Mouse (Mus musculus) limb, embryonic 10.5 days (tissue): Measurements from ENCODE around the gene Actr3b. TPM values are rescaled to one million over a fixed set of nuclear protein-coding genes. Genes with fewer than 3 reads are reported as not detected.

Experiments
- DNase-seq: peaks from one replicate; pipeline ENCODE4 v3.0.0-alpha.2; 2017; ENCODE audit warnings: low spot score
- H3K27ac ChIP-seq: fragments of 300-500 bp; sonication (generic); 2 replicates; pipeline ENCODE4 v1.5.1; 2016; ENCODE audit warnings: mild to moderate bottlenecking
- H3K27me3 ChIP-seq: fragments of 300-500 bp; sonication (generic); 2 replicates; pipeline ENCODE4 v1.6.1; 2016; ENCODE audit warnings: low read depth, mild to moderate bottlenecking; ENCODE audit not compliant: poor library complexity, severe bottlenecking
- H3K36me3 ChIP-seq: fragments of 300-500 bp; sonication (generic); 2 replicates; pipeline ENCODE4 v1.6.1; 2016; ENCODE audit warnings: mild to moderate bottlenecking, moderate library complexity
- H3K4me1 ChIP-seq: fragments of 300-500 bp; sonication (generic); 2 replicates; pipeline ENCODE4 v1.6.1; 2016
- H3K4me3 ChIP-seq: fragments of 300-500 bp; sonication (generic); 2 replicates; pipeline ENCODE4 v1.5.1; 2016; ENCODE audit warnings: mild to moderate bottlenecking, moderate library complexity
- H3K9me3 ChIP-seq: fragments of 300-500 bp; sonication (generic); replicated peaks from 2 replicates; pipeline ENCODE4 v1.6.1; 2016; ENCODE audit warnings: mild to moderate bottlenecking
- WGBS: fragments of 180-500 bp; shearing (Covaris S2); methylation state at CpG from one replicate; pipeline ENCODE4 v1.1.7; 2016; 5-methylcytosine and 5-hydroxymethylcytosine counted together
- polyA plus RNA-seq: library from polyadenylated mRNA; unstranded; fragments of >200 nt; fragmentation: Nextera tagmentation; extraction: Ambion mirVana; gene quantifications from 2 replicates; pipeline ENCODE4 v1.2.1, GENCODE M21; 2016

The Actr3b gene
- polyA plus RNA-seq, 1 experiment from 2014 or later, result 3.4 TPM

DNA sequence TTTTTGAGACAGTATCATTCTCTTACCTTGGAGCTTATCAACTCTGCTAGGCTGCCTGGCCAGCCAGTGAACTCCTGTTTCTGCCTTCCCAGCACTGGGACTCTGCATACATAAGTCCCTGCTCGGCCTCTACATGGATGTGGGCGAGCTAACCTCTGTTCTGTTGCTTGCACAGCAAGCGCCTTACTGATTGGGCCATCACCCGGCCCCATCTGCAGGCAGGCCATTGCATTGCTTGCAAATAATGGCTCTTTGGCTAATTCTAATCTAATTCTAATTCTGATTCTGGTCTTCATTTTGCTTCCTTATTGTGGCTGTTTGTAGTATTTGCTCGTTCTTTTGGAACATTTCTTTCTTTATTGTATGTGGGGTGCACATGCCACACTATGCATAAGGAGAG, 44.8 kb downstream of the Actr3b start:
- 87% methylated on average over 5 of the region's 5 CpGs for WGBS
- H3K4me3 ChIP-seq, result no peak overlapping the region
- H3K9me3 ChIP-seq, result no peaks in the 10 kb centered on the region
- H3K36me3 ChIP-seq, result no peaks in the 10 kb centered on the region
- H3K27me3 ChIP-seq, result no peaks in the 10 kb centered on the region
- H3K27ac ChIP-seq, result no peak overlapping the region
- no peak for DNase-seq
- H3K4me1 ChIP-seq, result 0 out of 2 replicates have a peak, but pooled peaks cover under 1% of the 10 kb centered on the region

DNA sequence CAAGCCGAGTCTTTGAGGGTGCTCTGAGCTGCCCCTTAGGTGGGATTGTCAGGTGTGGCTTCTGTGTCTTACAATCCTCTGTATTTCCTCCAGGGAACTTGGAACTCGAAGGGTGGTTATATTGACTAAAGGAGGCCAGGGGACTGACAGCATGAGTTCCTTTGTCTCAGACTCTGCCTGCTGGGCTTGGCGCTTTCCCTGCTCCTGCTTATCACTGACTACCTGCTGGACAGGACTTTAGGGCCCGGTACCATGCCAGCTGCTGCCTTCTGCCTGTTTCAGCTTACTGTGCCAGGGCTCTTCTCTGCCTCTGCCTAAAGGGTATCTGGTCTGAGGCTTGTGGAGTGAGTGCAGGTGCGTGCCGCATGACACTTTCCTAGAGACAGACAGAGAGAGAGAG, 53.1 kb downstream of the Actr3b start:
- no peak for DNase-seq
- Histone ChIP-seq H3K36me3 (no peaks in the 10 kb centered on the region), H3K9me3 (no peaks in the 10 kb centered on the region), H3K27ac (no peak overlapping the region), H3K4me1 (no peaks in the 10 kb centered on the region), H3K27me3 (no peaks in the 10 kb centered on the region), H3K4me3 (no peak overlapping the region)
- 78% methylated on average over 6 of the region's 6 CpGs for WGBS

DNA sequence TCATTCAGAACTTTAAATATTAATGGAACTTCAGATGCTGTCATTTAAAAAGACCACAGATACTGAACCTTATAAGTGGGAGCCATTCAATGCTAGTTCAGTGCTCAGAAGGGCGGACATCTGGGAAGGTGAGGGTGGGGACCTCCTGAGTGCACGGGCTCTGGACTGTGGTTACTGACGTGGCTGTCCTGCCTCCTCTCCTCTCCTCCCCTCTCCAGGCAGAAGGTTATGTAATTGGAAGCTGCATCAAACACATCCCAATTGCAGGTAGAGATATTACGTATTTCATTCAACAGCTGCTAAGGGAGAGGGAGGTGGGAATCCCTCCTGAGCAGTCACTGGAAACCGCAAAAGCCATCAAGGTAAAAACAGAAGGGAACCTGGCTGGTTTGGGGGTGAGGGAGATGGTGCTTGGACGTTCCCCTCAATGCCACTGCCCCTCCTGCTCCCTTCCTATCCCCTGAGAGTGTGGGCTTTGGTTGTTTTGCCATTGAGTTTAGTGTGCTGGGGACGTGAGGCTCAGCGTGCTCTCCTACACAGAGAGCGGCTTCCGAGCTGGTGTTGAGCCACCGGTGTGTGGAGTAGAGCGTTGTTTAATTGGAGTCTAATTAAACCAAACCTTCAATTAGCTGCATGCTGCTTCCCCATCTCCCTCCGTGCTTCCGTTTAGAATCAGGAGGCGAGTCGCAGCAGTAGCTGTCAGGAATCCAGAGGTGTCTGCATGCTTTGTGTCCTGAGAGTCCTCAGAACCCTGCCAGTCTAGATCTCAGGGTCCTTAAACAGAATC, 69.7 kb downstream of the Actr3b start:
- H3K9me3 ChIP-seq, result no peaks in the 10 kb centered on the region
- WGBS, result 84% methylated on average over 16 of the region's 16 CpGs
- no peaks in the 10 kb centered on the region for H3K27me3 ChIP-seq
- no peak for DNase-seq
- H3K27ac ChIP-seq, result no peak overlapping the region
- no peak overlapping the region for H3K4me3 ChIP-seq
- H3K4me1 ChIP-seq, result no peaks in the 10 kb centered on the region
- no peaks in the 10 kb centered on the region for H3K36me3 ChIP-seq

DNA sequence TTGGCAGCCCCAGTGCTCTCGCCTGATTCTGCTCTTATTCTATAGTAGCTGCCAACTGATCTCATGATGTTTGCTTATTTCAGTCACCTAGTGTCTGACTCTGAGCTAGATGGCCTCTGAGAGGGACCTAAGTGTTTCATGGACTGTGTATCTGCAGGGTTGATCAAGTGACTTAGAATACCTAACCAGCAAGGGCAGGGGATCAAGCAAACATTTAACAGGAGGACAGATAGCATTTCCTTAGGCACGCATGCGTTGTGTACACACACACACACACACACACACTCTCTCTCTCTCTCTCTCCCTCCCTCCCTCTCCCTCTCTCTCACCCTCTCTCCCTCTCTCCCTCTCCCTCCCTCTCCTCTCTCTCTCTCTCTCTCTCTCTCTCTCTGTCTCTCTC, 71.0 kb downstream of the Actr3b start:
- Histone ChIP-seq H3K9me3 (no peaks in the 10 kb centered on the region), H3K4me3 (no peak overlapping the region), H3K27ac (no peak overlapping the region), H3K36me3 (no peaks in the 10 kb centered on the region), H3K27me3 (no peaks in the 10 kb centered on the region), H3K4me1 (no peaks in the 10 kb centered on the region)
- no peak for DNase-seq
- WGBS, result 91% methylated on average over 3 of the region's 3 CpGs

DNA sequence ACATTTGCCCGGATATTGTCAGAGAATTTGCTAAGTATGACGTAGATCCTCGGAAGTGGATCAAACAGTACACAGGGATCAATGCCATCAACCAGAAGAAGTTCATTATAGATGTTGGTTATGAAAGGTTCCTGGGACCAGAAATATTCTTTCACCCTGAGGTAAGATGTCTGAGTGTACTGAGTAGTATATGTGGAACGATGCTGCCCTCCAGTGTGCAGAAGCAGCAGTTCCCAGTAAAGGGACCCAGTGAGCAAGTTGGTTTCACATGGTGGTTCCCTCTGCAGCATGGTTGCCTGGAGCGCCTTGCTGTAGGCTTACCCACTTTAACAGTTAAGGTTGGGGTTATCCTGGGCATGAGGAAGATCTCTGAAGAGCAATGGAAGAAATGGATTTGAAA, 71.8 kb downstream of the Actr3b start:
- no peaks in the 10 kb centered on the region for H3K36me3 ChIP-seq
- H3K27me3 ChIP-seq, result no peaks in the 10 kb centered on the region
- no peaks in the 10 kb centered on the region for H3K9me3 ChIP-seq
- peak; percentile 57 for DNase-seq
- H3K27ac ChIP-seq, result no peak overlapping the region
- WGBS, result 79% methylated on average over 5 of the region's 5 CpGs
- H3K4me1 ChIP-seq, result no peaks in the 10 kb centered on the region
- no peak overlapping the region for H3K4me3 ChIP-seq

DNA sequence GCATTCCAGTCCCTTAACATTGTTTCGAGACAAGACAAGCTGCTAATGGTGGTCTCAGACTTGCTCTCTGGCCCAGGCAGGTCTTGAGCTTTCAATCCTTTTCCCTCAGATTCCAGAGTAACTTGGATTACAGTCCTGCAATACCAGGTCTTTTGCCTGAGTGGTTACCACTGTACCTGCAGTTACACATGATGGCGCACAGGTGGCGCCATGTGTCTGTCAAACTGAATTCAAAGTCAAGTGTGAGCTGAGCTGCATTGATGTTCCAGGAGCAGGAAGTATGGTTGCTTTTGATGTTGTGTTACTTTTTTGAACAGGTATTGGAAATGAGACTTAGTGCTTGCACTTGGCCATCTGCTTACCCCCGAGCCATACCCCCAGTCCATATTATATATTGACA, 79.6 kb downstream of the Actr3b start:
- WGBS, result 37% methylated on average over 4 of the region's 4 CpGs
- DNase-seq, result peak; percentile 61
- no peak overlapping the region for H3K27ac ChIP-seq

DNA sequence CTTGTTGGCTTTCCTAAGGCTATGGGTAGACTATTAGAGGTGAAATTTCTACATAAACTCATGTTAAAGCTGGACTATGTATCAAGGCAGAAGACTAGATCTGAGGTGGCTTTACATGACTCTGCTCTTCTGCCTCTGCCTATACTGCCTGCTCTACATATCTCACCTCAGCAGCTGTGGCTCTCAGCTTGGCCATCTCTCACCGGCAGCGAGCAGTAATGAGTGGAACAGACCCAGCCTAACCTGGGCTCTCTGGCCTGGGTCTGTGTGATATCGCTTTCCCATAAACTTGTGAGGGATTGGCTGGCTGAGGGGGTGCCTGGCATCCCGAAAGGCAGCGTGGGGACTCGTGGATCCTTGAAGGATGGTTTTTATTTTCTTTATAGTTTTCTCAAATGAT, 86.8 kb downstream of the Actr3b start:
- no peaks in the 10 kb centered on the region for H3K27me3 ChIP-seq
- no peak overlapping the region for H3K27ac ChIP-seq
- H3K4me3 ChIP-seq, result no peak overlapping the region
- no peak for DNase-seq
- H3K4me1 ChIP-seq, result no peaks in the 10 kb centered on the region
- WGBS, result 94% methylated on average over 6 of the region's 6 CpGs
- no peaks in the 10 kb centered on the region for H3K9me3 ChIP-seq
- no peaks in the 10 kb centered on the region for H3K36me3 ChIP-seq

More for the DNA sequence above, 79.6 kb downstream of the Actr3b start:
- Histone ChIP-seq H3K9me3 (no peaks in the 10 kb centered on the region), H3K36me3 (no peaks in the 10 kb centered on the region), H3K27me3 (no peaks in the 10 kb centered on the region), H3K4me1 (no peaks in the 10 kb centered on the region), H3K4me3 (no peak overlapping the region)

DNA sequence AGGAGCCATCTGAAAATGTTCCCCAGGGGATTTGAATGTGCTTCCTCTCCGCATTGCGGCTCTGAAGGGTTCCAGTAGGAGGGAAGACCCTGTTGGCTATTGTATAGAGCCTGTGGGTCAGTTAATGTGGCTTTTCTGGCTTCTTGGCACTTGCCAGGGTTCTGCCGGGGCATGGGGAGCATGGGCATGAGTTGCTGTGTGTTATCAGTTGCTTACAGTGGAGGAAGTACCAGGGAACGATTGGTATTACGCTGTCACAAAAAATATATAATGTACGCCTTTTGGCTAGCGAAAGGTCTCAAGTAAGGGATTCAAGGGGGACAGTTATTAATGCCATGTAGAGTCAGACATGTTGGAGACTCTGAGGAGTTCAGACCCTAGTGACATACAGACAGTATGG, 87.4 kb downstream of the Actr3b start:
- 95% methylated on average over 7 of the region's 7 CpGs for WGBS
- DNase-seq, result no peak

DNA sequence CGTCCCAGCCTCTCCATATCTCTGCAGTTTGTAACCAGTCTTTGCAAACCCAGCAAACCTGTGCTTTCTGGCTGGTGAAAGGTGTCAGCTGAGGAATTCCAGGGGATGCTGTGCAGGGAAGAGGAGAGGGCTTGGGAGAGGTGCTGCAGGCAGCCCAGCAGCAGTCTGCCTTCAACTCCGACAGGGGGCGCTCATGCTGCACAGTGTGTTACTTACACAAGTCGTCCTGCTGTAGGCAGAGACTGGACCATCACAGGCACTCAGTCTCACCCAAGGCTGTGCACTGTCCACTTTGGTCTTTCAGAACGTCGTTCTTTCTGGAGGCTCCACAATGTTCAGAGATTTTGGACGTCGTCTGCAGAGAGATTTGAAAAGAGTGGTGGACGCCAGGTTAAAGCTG, 88.3 kb downstream of the Actr3b start:
- Histone ChIP-seq H3K36me3 (no peaks in the 10 kb centered on the region), H3K4me3 (no peak overlapping the region), H3K27me3 (no peaks in the 10 kb centered on the region), H3K27ac (no peak overlapping the region), H3K4me1 (no peaks in the 10 kb centered on the region), H3K9me3 (no peaks in the 10 kb centered on the region)
- peak; percentile 62 for DNase-seq
- WGBS, result 54% methylated on average over 9 of the region's 9 CpGs

More for the DNA sequence above, 87.4 kb downstream of the Actr3b start:
- no peaks in the 10 kb centered on the region for H3K27me3 ChIP-seq
- no peak overlapping the region for H3K4me3 ChIP-seq
- H3K36me3 ChIP-seq, result no peaks in the 10 kb centered on the region
- H3K4me1 ChIP-seq, result no peaks in the 10 kb centered on the region
- no peak overlapping the region for H3K27ac ChIP-seq
- no peaks in the 10 kb centered on the region for H3K9me3 ChIP-seq

DNA sequence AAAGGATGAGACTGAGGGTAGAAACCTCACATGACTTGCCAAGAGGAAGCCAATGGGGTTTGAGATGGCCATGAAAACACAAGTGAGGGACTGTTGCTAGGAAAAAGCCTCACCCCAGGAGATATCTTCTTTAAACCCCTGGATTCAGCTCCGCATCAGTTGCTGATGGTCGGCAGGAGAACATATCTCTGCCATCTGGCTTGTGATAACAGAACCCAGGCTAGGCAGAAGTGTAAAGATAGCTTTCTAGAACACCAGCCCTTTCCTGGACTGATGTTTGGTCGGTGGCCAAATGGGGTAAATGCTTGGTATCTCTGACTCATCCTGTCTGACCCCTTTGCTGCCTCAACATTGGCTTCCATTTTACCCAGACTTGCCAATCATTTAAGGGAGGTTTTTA, 106.4 kb downstream of the Actr3b start:
- no peak for DNase-seq
- Histone ChIP-seq H3K27me3 (no peaks in the 10 kb centered on the region), H3K4me1 (peaks cover 10% of the 10 kb centered on the region), H3K4me3 (no peak overlapping the region), H3K9me3 (no peaks in the 10 kb centered on the region), H3K36me3 (no peaks in the 10 kb centered on the region), H3K27ac (no peak overlapping the region)
- 87% methylated on average over 3 of the region's 3 CpGs for WGBS

DNA sequence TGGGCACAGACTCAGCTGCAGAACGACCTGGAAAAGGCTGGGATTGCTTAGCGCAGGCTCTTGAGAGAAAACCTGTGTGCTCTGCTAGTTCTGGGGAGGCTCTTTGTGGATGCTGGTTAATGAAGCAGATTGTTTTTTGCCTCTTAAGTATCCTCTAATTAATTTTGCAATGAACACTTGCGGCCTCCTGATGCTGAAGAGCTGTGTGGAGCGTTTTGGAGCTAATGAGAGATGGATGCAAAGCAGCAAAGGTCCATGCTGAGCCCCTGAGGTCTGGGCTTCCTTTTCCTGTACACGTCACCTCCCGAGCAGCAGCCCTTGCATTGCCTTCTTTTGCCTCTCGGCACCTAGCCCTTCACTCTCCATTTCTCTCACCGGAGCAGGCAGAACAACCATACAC, 110.1 kb downstream of the Actr3b start:
- Histone ChIP-seq H3K27ac (peak overlapping the region; percentile 9; the same call in 1 of the 2 replicates), H3K9me3 (no peaks in the 10 kb centered on the region)
- WGBS, result 84% methylated on average over 8 of the region's 8 CpGs

DNA sequence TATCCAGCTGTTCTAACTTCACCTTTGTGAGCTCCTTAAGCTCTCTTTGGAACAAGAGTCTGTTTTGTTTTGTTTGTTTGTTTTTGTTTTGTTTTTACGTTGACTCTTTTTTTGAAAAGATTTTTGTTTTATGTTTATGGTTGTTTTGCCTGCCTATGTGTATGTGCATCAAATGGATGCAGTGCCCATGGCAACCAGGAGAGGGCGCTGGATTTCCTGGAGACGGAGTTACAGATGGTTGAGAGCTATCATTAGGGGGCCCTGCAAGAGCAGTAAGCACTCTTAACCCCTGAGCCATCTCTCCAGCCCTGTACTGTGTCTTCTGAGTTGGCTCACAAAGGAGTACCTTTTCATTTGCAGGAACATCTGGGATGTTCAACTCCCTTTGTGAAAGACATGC, 110.8 kb downstream of the Actr3b start:
- Histone ChIP-seq H3K27me3 (no peaks in the 10 kb centered on the region), H3K36me3 (no peaks in the 10 kb centered on the region), H3K4me1 (peaks cover 10% of the 10 kb centered on the region), H3K27ac (no peak overlapping the region), H3K9me3 (no peaks in the 10 kb centered on the region), H3K4me3 (no peak overlapping the region)
- DNase-seq, result no peak
- WGBS, result 63% methylated on average over 3 of the region's 3 CpGs

More for the DNA sequence above, 110.1 kb downstream of the Actr3b start:
- Histone ChIP-seq H3K27me3 (no peaks in the 10 kb centered on the region), H3K36me3 (no peaks in the 10 kb centered on the region), H3K4me3 (no peak overlapping the region), H3K4me1 (peaks cover 10% of the 10 kb centered on the region)
- DNase-seq, result no peak

DNA sequence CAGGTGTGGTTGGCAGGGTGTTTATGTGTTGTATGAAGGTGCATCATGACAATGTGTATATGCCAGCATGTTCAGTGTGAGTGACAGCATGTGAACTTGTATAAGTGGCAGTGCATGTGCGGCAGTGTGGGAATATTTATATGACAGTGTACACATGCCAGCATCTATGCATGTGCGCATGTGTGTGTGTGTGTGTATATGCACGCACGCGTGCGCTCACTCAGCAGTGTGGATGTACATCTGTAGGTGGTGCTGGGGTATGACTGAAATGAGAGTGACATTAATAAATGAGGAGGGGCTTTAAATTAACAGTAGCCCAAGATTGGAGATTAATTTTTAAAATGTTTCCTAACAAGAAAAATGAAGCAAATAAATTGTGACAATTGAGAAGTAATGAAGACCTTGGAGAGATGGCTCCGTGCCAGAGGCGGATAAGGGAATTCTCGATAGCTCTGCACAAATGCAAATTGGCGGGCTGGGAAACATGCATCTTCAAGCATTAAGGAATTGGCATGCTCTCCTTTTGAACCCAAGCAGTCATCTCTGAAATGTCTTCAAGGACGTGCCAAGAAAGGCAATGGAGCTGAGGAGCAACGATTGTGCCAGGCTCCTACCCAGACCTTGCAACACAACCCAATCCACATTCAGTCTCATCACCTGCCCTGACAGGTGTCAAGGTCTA, 111.7 kb downstream of the Actr3b start:
- DNase-seq, result no peak
- Histone ChIP-seq H3K4me3 (no peak overlapping the region), H3K27me3 (no peaks in the 10 kb centered on the region), H3K4me1 (peaks cover 10% of the 10 kb centered on the region), H3K36me3 (no peaks in the 10 kb centered on the region), H3K9me3 (no peaks in the 10 kb centered on the region), H3K27ac (no peak overlapping the region)
- 92% methylated on average over 12 of the region's 12 CpGs for WGBS
